Mouse (Mus musculus): Measurements from ENCODE around the gene Abca7. TPM values are rescaled to one million over a fixed set of nuclear protein-coding genes. Genes with fewer than 3 reads are reported as not detected.
"Not testable (repeated sequence)": the region's sequence is repeated elsewhere in the genome, so short reads cannot be mapped to it uniquely, and the experiment has no call there.

Abca7 gene
- total RNA-seq, 2 experiments from 2014 or later, result 6.5 to 7.6 TPM

DNA sequence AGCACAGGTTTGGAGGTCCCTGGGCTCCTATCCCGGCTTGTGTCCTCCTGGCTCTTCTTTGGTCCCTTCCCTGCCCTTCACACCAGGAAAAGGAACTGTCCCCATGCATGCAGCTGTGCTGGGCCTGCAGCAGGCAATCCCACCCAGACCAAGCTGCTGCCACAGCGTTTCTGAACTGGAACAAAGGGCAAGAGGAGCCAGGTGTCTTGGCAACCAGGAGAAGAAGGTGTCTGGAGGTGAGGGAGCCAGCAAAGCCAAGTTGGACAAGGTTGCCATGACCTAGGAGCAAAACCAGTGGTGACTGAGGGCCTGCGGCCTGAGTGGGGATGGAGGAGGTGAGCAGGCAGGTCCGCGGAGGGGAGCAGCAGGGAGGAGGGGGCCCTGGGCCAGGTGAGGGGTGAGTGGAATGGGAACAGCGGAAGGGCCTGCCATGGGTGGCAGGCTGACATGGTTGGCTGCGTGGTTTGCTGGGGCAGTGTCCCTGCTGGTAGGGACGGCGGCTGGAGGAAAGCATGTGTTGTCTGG is 50.8 kb downstream of the Abca7 start, which contains the start of gene Gpx4:
Gene Gpx4, plus strand, starts transcription at position 126 of the 525 bp plus-strand sequence.
- DNase-seq, result no peak

DNA sequence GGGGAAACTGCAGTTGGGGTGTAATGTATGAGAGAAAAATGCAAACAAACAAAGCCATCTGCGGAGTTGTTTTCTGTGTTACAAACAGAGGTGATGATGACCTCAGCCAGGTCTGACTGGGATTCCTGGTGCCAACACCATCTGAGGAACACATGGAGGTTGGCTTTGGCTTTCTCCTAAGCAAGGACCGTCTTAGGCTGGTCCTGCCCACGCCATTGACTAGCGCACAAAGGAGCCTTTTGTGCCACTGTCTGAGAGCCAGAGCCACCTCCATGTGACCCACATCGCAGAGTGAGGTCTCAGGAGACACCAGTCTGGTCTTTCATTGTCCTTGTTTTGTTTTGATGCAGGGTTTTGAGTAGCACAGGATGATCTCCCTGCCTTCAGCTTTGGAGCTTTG is 52.1 kb downstream of the Abca7 start:
- no peak for DNase-seq

DNA sequence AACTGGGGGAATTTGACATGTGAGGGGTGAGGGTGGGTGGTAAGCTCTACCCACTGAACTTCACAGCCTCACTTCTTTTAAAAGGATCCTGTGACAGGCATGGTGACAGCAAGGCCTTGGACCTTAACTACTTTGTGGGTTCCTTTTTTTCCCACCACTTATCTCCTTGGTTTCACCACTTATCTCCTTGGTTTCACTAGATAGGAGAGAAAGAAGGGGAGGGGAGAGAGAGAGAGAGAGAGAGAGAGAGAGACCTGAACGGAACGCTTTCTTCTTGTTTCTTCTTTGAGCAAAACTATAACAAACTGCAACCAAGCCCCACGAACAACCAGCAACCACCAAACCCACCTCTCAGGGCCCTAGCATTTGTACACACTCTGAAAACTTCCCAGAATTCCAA is 52.5 kb downstream of the Abca7 start:
- DNase-seq, result no peak

DNA sequence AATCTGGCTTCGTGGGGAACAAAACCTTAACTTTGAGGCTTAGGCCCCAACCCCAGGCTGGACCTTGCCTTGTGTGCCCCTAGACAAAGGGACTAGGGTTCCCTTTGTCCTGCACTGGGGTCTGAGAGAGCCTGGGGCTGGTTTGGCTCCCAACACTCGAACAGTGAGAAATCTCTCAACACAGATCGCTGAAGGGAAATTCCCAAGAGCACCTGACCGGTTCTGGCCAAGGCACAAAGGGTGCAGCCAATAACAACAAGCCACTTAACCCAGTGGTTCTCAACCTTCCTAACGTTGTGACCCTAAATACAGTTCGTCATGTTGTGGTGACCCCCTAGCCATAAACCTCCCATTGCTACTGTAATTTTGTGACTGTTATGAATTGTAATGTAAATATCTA is 54.0 kb downstream of the Abca7 start:
- DNase-seq, result no peak

DNA sequence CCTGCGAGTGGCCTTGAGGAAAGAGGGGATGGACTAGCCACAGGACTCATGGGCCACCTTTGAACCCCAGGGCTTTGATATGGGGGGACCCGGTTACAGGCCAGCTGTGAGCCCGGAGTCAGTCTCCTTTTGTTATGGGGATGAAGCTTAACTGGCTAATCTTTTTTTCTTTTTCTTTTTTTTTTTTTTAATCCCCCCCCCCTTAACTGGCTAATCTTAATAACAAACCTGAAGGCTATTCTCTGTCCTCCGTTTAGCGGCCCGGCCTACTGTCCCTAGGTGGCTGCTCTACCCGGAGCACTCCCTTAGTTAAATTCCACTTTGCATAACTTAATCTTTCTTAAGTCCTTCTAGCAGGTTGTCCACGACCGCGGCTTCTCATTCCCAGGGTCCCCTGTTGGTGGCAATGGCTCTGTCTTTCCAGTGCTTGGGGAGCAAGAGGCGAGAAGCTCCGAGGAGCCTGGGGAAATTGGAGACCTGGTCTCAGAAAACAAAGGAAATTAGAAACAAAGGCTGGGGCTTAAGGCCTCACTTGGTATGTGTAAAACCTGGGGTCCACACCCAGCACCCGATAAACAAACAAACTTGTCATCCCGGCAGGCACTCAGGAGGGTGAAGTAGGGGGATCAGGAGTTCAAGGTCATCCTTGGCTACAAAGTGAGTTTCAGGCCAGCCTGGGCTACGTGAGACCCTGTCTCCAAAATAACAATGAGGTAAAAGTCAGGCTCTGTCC is 54.8 kb downstream of the Abca7 start:
- no peak for DNase-seq

DNA sequence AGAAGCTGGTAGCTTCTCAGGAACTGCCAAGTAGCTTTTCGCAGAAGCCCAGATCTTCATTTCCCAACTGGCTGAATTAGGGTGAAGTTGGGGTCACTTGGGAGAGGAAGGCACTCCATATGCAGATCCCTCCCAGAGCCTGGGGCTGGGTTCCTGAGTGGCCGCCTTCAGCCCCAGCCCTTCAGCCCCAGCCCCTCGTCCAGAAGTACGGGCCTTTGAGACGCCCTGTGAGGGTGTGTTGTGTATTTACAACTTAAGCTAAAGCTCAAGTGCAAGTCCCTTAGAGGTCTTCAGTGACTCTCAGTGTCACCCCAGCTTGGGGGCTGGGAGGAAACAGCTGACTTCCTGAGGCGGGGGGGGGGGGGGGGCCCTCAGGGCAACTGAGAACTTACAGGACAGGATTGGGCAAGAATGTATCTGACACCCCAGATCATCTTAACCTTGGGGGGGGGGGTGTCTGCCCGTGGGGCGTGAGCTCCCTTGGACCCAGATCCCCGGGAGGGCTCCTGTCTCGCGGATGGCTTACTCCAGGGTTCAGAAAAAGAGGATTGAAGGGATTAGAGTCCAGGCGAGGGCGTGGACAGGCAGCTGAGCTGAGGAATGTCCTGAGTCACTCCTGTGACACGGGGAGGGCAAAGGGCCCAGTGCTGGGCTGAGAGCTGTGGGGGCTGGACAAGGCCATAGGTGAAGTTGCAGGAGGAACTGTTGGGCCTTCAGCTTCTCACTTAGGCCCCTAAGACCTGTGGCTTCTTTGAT is 55.5 kb downstream of the Abca7 start:
- DNase-seq, result peak; percentile 71 to 73

DNA sequence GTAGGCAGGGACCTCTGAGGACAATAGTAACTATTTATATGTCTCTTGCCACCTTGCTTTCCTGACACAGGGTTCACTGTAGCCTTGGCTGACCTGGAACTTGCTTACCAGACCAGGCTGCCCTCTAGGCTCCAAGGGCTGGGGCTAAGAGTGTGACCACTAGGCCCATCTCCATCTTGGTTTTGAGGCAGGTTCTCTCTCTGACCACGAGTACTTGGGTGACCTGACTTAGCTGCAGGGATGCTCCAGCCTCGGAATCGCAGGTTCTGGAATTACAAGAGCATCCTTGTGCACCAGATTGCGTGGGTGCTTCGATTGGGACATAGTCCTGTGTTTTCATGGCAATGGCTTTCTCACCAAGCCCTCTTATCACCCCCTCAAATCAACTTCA is 56.1 kb downstream of the Abca7 start:
- DNase-seq, result no peak

DNA sequence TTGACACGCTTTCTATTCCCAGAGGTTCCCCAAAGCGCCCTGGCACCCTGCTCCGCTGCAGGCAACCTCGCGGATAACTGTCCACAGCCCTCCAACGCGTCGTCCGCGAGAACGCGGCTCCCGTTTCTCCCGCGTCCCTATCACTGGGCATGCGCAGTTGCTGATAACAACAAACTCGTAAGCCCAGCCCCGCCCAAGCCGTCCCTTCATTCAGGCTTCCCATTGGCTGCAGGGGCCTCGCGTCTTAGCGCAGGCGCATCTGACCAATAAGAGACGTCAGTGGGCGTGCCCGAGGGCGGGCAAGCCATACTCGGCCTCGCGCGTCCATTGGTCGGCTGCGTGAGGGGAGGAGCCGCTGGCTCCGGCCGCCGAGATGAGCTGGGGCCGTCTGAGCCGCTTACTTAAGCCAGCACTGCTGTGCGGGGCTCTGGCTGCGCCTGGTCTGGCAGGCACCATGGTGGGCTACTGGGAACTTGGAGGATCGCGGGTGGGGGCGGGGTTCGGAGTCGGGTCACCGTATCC is 57.0 kb downstream of the Abca7 start:
- DNase-seq, result peak; percentile 99 to 100

DNA sequence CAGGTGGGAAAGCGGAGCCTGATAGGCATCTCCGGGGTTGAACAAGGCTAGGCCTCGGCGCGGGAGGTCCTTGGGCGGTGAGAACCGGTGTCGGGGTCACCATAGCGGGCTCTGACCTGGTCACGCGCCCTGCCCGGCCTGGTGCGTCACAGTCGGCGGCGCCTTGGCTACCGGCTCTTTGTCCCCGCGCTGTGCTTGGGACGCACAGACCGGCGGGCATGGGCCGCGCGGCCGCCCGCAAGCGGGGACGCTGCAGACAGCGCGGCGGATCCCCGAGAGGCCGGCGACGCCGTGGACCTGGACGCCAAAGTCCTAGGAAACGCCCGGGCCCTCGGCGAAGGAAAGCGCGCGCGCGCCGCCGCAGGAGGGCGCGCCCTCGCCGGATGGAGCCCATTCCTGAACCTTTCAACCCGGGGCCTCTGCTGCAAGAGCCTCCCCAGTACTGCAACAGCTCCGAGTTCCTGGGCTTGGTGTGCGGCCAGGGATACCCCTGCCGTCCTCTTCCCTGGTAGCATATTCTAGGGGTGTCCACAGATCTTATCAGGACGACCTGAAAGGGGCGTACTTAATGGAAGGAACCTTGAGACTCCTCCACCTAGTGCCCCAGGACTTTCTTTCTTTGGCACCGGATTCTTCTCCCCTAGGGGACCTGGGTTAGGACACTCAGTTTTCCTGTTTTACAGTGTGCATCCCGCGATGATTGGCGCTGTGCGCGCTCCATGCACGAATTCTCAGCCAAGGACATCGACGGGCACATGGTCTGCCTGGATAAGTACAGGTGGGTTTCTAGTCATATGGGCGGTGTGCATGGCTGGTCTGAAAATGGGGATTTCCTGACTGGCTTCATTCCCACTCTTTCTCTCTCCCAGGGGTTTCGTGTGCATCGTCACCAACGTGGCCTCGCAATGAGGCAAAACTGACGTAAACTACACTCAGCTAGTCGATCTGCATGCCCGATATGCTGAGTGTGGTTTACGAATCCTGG is 57.8 kb downstream of the Abca7 start:
- peak; percentile 78 to 83 for DNase-seq

DNA sequence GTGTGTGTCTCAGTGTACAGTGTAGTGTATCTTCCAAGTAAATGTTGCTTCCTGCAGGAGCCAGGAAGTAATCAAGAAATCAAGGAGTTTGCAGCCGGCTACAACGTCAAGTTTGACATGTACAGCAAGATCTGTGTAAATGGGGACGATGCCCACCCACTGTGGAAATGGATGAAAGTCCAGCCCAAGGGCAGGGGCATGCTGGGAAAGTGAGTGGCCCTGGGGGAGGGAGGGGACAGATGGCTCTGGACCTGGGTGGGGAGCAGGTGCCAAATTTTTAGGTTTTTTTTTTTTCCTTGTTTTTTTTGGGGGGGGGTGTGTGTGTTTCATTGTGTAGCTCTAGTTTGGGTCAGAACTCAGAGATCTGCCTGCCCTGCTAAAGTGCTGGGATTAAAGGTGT is 58.6 kb downstream of the Abca7 start:
- not testable (repeated sequence) for DNase-seq

DNA sequence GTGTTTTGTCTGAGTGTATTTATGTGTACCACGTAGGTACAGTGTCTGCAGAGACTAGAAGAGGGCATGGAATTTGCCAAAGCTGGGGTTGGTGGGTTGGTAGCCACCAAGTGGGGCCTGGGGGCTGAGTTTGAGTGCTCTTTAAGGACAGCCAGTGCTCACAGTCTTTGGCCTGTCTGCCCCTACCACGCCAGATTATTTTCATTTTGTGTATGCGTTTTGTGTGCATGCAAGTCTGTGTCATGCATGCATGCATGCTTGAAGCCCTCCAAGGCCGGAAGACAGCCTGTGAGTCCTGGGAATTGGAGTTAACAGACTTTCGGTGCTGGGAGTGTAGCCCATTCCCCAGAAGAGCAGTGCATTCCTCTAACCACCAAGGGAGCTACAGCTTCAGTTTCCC is 59.1 kb downstream of the Abca7 start:
- DNase-seq, result no peak

DNA sequence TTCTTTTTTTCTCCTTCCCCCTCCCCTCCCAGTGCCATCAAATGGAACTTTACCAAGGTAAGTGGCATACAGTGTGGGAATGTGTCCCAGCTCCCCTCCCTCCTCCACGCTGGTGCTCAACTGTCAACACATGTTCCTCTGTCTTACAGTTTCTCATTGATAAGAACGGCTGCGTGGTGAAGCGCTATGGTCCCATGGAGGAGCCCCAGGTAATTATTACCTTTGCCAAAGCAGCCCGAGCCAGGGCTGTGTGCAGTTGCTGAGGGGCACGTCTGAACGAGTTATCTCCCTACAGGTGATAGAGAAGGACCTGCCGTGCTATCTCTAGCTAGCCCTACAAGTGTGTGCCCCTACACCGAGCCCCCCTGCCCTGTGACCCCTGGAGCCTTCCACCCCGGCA is 59.6 kb downstream of the Abca7 start:
- DNase-seq, result no peak

DNA sequence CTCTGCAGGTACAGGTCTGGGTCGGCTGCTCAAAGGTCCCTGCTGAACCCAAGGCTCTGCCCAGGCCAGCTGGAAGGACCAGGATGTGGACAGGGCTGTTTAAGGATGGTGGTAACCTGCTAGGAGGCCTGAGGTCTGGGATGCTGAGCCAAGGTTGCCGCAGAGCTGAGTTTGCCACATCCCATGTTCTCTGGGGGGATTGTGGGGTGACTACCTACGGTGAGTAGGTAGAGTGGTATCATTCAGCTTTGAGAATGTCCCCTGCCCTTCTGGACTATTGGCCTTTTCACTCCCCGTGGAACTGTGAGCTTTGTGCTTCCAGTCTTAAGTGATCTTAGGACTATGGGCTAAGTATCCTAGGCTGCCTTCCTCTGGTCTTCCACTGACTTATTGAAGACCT is 60.2 kb downstream of the Abca7 start:
- no peak for DNase-seq

DNA sequence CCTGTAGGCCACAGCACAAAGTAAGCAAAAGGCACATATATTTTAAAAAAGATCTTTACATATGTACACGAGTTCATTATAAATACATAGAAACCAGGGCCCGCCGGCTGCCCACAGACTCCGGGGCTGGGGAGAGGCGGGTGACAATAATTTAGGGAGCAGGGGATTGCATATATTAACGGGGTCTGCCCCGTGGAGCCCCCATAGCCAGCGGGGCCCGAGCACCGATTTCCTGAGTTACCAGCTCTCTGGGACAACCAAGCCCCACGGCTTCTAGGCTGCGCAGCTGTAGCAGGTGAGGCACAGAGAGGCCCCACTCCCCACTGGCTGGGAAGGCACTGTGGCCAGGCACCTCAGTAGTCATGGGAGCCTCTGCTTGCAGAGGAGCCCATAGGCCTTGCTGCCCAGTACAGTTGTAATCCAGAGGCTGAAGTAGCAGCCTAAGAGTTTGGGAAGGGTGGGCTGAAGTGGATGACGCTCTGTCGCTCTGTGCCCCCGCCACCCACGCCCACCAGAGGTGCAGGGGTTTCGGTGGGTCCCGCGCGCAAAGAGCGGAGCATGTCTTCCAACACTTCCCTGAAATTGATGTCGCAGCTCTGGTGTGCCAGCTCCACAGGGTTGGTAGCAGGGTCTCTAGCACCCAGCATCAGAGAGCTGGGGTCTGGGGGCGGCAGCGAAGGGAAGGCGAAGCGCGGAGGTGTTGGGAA is 60.8 kb downstream of the Abca7 start:
- no peak for DNase-seq

DNA sequence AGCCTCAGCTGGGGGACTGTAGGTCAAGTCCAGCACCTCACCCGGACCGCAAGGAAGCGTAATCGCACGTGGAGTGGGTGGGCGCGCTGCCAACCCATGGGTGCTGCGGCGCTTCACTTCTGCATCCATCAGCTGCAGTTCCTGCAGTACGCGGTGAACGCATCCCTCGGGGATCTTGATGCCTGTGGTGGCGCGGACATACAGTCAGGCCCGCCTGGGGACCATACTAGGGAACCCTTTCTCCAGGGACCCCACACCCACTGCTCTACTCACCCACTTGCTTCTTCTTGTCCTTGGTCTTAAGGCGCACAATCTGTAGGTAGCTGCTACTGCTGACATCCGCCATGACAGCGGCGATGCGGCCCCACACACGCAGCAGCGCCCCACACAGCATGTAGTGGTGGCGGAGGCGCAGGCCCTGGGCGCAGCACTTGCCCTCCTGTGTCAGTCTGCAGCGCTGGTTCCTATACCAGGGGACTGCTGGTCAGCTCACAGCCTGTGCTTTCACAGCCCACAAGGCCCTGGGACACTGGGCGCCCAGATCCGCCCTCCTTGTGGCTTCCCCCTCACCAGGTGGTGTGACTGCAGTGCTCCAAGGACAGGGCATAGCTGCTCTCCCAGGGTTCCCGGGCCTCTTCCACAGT is 61.5 kb downstream of the Abca7 start:
- peak in 1 of 2 experiments; percentile 28 for DNase-seq

DNA sequence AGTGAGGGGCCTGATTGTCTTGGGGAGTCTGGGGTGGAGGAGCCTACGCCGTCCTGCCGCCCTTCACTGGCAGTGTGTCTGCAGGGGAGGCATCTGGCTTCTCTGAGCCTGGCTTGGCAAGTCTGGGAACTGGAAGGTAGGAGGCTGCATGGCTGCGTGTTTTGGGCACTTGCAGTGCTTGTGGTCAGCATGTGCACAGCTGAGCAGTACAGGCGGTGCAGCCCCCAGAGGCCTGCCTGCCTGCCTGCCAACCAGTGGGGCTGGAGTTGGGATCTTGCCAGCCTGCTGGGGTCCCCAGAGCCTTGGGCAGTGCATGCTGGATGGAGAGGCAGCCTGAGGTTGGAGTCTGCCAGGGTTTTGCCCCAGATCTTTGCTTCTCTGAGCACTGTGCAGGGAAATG is 66.8 kb downstream of the Abca7 start:
- no peak for DNase-seq

DNA sequence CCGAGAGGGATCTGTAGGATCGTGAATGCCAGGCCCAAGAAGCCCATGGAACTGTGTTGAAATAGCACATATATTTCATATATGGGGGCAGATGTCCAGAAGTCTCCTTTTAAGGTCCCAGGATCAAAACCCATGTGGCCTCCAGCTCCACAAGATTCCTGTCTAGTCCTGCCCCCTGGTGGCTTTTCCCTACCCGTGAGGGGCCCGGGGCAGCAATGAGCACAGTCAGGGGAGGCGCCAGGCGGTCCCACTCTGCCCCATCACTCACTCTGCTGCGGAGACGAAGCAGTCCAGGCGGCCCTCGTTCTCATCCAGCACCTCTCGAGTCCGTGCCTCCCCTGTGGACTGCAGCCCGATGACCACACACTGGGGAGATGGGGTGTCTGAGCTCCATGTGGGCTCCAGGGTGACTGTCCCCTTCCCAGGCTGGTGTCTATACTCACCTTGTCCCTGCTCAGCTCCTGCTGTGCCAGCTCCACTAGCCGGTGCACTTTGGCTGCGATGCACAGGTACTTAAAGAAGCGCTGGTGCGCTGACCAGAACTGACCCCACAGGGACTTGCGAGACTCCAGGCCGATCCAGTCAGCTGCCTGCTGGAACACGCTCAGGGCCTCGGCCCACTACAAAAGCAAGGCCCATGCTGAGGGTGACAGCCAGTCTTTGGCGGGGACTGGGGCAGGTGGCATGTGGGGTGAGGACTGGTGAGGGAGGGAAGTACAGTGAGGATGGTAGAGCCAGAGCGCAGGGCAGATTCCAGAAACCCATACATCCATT is 67.8 kb downstream of the Abca7 start:
- DNase-seq, result no peak

Data from heart, adult 18-20 months (tissue).